Mouse (Mus musculus): Measurements from ENCODE around the gene Gm37240. TPM values are rescaled to one million over a fixed set of nuclear protein-coding genes. Genes with fewer than 3 reads are reported as not detected.

Gene Gm37240
- polyA plus RNA-seq, 1 experiment from 2014 or later, result 14.9 TPM

DNA sequence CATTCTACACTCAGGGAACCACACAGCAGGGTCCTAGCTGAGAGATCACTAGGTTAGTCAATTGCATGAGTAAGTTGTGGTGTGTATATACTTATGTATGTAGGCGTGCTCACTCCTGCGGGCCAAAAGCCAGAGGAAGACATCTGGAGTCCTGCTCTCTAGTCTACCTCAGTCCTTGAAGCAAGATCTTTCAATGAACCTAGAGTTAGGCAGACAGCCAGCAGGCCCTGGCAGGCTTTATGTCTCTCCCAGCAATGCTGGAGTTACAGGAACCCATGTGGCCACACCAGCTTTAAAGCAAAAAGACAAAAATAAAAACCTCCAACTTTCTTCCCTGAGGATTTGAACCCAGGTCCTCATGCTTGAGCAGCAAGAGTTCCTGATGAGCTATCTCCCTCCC is 586.0 kb downstream of the Gm37240 start:
- no peak overlapping the region for H3K4me3 ChIP-seq
- H3K9ac ChIP-seq, result no peak overlapping the region
- H3K4me1 ChIP-seq, result no peaks in the 10 kb centered on the region; the same call in 1 of the 2 replicates
- no peaks in the 10 kb centered on the region for H3K9me3 ChIP-seq
- H3K27me3 ChIP-seq, result no peaks in the 10 kb centered on the region
- no peaks in the 10 kb centered on the region for H3K36me3 ChIP-seq
- WGBS, result 68% methylated on average over 2 of the region's 2 CpGs
- no peak overlapping the region for H3K27ac ChIP-seq
- ATAC-seq (ENCODE audit: insufficient number of reproducible peaks, low FRiP score, low TSS enrichment, low read depth), result no peak
- no peak overlapping the region for H3K4me2 ChIP-seq

GRCm38 (mm10) chr3:85299649-85300550 is 587.4 kb downstream of the Gm37240 start:
- WGBS, result 76% methylated on average over 18 of the region's 18 CpGs
- 0 out of 2 replicates have a peak overlapping the region, but pooled peaks have one; percentile 50 for H3K27ac ChIP-seq

DNA sequence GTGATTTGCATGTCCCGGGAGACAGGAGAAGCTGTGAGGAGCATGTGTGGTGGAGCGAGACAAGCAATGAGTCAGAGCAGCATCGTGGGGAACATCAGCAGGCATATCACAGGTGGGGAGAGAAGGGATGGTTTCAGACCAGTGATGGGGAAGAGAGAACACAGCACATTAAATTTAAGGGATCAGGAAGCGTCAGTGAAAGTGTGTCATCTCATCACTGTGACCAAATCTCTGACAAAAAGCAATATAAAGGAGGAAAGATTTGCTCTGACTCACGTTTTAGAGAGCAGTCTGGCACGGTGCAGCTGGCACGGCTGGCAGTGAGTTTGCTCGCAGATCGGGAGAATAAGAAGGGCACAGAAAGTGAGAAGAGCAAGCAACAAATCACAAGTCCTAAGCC is 592.1 kb downstream of the Gm37240 start:
- Histone ChIP-seq H3K36me3 (no peaks in the 10 kb centered on the region), H3K4me2 (no peak overlapping the region), H3K4me3 (no peak overlapping the region), H3K4me1 (no peaks in the 10 kb centered on the region), H3K27ac (no peak overlapping the region), H3K27me3 (no peaks in the 10 kb centered on the region), H3K9ac (no peak overlapping the region), H3K9me3 (no peaks in the 10 kb centered on the region)
- no peak for ATAC-seq (ENCODE audit: insufficient number of reproducible peaks, low FRiP score, low TSS enrichment, low read depth)
- WGBS, result 85% methylated on average over 9 of the region's 9 CpGs

More at GRCm38 (mm10) chr3:85299649-85300550, 587.4 kb downstream of the Gm37240 start:
- H3K4me1 ChIP-seq, result no peaks in the 10 kb centered on the region; the same call in 1 of the 2 replicates
- H3K9me3 ChIP-seq, result no peaks in the 10 kb centered on the region
- H3K36me3 ChIP-seq, result no peaks in the 10 kb centered on the region
- no peaks in the 10 kb centered on the region for H3K27me3 ChIP-seq
- no peak overlapping the region for H3K4me2 ChIP-seq
- H3K4me3 ChIP-seq, result no peak overlapping the region
- H3K9ac ChIP-seq, result no peak overlapping the region
- ATAC-seq (ENCODE audit: insufficient number of reproducible peaks, low FRiP score, low TSS enrichment, low read depth), result 0 out of 2 replicates have a peak, but pooled peaks have one; percentile 24

DNA sequence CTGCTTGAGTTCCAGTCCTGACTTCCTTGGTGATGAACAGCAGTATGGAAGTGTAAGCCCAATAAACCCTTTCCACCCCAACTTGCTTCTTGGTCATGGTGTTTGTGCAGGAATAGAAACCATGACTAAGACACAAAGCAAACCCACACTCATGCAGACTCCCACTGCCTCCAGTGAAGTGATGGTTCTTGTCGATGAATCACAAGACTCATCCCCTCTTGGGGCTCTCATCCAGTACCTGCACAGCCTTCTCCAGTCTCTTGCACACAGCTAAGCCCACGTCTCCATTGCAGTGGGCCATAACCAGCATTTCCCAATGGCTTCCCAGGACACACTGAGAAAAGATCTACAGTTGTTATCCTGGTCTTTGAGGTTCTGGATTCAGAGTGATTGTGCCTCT is 599.7 kb downstream of the Gm37240 start:
- Histone ChIP-seq H3K4me3 (no peak overlapping the region), H3K27me3 (no peaks in the 10 kb centered on the region), H3K4me2 (no peak overlapping the region), H3K9ac (no peak overlapping the region), H3K4me1 (no peaks in the 10 kb centered on the region), H3K9me3 (no peaks in the 10 kb centered on the region), H3K27ac (no peak overlapping the region), H3K36me3 (no peaks in the 10 kb centered on the region)
- no peak for ATAC-seq (ENCODE audit: insufficient number of reproducible peaks, low FRiP score, low TSS enrichment, low read depth)
- 56% methylated on average over 2 of the region's 2 CpGs for WGBS

DNA sequence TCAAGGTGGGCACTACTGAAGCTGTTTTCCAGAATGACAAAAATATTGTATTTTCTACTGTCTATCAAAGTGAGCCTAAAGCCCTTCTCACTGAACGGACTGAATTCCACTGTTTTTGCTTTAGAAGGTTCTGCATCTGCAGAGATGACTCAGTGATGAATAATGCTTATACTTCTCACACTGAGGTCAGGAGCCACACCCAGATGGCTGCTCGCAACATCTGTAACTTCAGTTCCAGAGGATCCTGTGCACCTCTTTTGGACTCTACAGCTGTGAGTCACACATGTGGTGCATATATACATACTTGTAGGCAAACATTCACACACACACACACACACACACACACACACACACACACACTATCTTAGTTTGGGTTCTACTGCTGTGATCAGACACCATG is 602.8 kb downstream of the Gm37240 start:
- H3K9me3 ChIP-seq, result no peaks in the 10 kb centered on the region
- no peak for ATAC-seq (ENCODE audit: insufficient number of reproducible peaks, low FRiP score, low TSS enrichment, low read depth)
- no peak overlapping the region for H3K4me3 ChIP-seq
- H3K27me3 ChIP-seq, result no peaks in the 10 kb centered on the region
- no peak overlapping the region for H3K9ac ChIP-seq
- 56% methylated on average over 2 of the region's 2 CpGs for WGBS
- H3K4me1 ChIP-seq, result no peaks in the 10 kb centered on the region
- no peak overlapping the region for H3K4me2 ChIP-seq
- H3K36me3 ChIP-seq, result no peaks in the 10 kb centered on the region
- no peak overlapping the region for H3K27ac ChIP-seq

- H3K9me3 ChIP-seq, result no peaks in the 10 kb centered on the region
- WGBS, result 85% methylated on average over 5 of the region's 5 CpGs
- no peak for ATAC-seq (ENCODE audit: insufficient number of reproducible peaks, low FRiP score, low TSS enrichment, low read depth)
- no peaks in the 10 kb centered on the region for H3K36me3 ChIP-seq
- H3K4me3 ChIP-seq, result no peak overlapping the region
- no peaks in the 10 kb centered on the region for H3K4me1 ChIP-seq
- H3K27ac ChIP-seq, result no peak overlapping the region
- H3K4me2 ChIP-seq, result no peak overlapping the region
- H3K9ac ChIP-seq, result no peak overlapping the region
- no peaks in the 10 kb centered on the region for H3K27me3 ChIP-seq
Measured at GRCm38 (mm10) chr3:85282816-85283215, 604.5 kb downstream of the Gm37240 start.

GRCm38 (mm10) chr3:85275075-85275474 is 612.2 kb downstream of the Gm37240 start:
- Histone ChIP-seq H3K27ac (no peak overlapping the region), H3K27me3 (no peaks in the 10 kb centered on the region), H3K9me3 (no peaks in the 10 kb centered on the region), H3K4me3 (no peak overlapping the region), H3K4me1 (peaks cover 9% of the 10 kb centered on the region), H3K4me2 (no peak overlapping the region), H3K36me3 (no peaks in the 10 kb centered on the region), H3K9ac (no peak overlapping the region)
- WGBS, result 41% methylated on average over 10 of the region's 10 CpGs
- peak; percentile 67 for ATAC-seq (ENCODE audit: insufficient number of reproducible peaks, low FRiP score, low TSS enrichment, low read depth)

DNA sequence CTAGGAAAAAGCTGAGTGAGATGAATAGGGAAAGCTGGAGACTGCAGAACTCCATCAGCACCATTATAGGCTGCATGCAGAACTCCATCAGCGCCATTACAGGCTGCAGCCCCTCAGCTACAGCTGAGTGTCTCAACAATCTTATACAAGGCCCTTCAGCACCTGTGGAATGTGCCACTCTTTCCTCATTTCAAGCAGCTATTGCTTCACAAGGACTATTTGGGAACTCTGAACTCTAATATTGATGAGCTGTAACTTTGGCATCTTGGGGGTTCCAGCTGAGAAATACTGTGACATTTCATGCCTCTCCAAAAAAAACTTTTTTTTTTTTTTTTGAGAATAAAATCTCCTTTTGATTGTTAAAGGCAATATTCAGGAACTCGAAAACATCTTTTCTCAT is 615.8 kb downstream of the Gm37240 start:
- ATAC-seq (ENCODE audit: insufficient number of reproducible peaks, low FRiP score, low TSS enrichment, low read depth), result no peak
- Histone ChIP-seq H3K27ac (no peak overlapping the region), H3K4me1 (peaks cover 9% of the 10 kb centered on the region), H3K27me3 (no peaks in the 10 kb centered on the region), H3K9me3 (no peaks in the 10 kb centered on the region), H3K4me2 (no peak overlapping the region), H3K9ac (no peak overlapping the region), H3K36me3 (no peaks in the 10 kb centered on the region), H3K4me3 (no peak overlapping the region)
- WGBS, result 83% methylated on average over 2 of the region's 2 CpGs

DNA sequence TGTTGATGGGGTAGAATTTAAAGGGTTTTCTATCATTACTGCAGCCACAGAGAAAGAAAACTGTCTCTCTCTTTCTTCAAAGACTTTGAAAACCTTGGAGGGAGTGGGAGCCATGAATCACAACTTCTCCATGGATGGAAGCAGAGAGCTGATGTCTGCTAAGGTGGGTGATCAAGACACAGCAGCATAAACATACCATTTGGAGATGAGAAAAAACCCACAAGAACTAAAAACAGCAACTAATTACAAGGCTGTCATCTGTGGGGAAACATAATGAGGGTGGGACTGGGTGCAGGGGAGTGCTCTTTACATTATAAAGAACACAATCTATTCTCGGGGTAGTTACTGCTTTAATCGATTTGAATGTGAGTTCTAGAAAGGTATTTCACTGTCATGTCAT is 622.4 kb downstream of the Gm37240 start:
- ATAC-seq (ENCODE audit: insufficient number of reproducible peaks, low FRiP score, low TSS enrichment, low read depth), result no peak
- Histone ChIP-seq H3K4me1 (no peaks in the 10 kb centered on the region), H3K9me3 (no peaks in the 10 kb centered on the region), H3K27ac (no peak overlapping the region), H3K4me3 (no peak overlapping the region), H3K36me3 (no peaks in the 10 kb centered on the region), H3K4me2 (no peak overlapping the region), H3K27me3 (no peaks in the 10 kb centered on the region), H3K9ac (no peak overlapping the region)
- WGBS, result 65% methylated on average over 2 of the region's 2 CpGs

- H3K27ac ChIP-seq, result no peak overlapping the region
- H3K36me3 ChIP-seq, result no peaks in the 10 kb centered on the region
- H3K4me2 ChIP-seq, result no peak overlapping the region
- H3K9me3 ChIP-seq, result no peaks in the 10 kb centered on the region
- WGBS, result 76% methylated on average over 6 of the region's 6 CpGs
- no peak for ATAC-seq (ENCODE audit: insufficient number of reproducible peaks, low FRiP score, low TSS enrichment, low read depth)
- no peak overlapping the region for H3K9ac ChIP-seq
- no peaks in the 10 kb centered on the region for H3K27me3 ChIP-seq
- H3K4me1 ChIP-seq, result no peaks in the 10 kb centered on the region
- no peak overlapping the region for H3K4me3 ChIP-seq
Measured at GRCm38 (mm10) chr3:85264546-85264945, 622.8 kb downstream of the Gm37240 start.

- Histone ChIP-seq H3K4me1 (no peaks in the 10 kb centered on the region), H3K9ac (no peak overlapping the region), H3K4me2 (no peak overlapping the region), H3K9me3 (no peaks in the 10 kb centered on the region), H3K27ac (no peak overlapping the region), H3K4me3 (no peak overlapping the region), H3K27me3 (no peaks in the 10 kb centered on the region), H3K36me3 (no peaks in the 10 kb centered on the region)
- no peak for ATAC-seq (ENCODE audit: insufficient number of reproducible peaks, low FRiP score, low TSS enrichment, low read depth)
- whole genome bisulfite sequencing, result 87% methylated on average over 5 of the region's 5 CpGs
Measured at GRCm38 (mm10) chr3:85254526-85254925, 632.8 kb downstream of the Gm37240 start.

DNA sequence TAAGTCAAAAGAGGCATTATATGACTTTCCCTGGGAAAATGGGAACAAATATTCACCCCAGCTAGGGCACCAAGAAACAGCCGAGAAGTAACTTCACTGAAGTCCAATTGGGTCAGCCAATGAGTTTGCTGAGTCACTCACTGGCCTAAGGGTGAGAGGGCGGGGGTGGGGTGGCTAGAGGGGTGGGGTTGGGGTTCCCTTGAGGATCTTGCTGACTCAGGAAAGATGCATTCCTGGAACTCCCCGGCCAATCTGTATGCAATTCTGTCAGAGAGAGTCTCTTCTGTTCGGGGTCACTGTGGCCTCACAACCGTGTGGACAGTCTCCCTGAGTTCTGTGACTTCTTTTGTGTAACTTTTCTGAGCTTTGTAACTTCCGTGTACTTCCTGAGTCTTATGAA is 635.7 kb downstream of the Gm37240 start:
- no peak for ATAC-seq (ENCODE audit: insufficient number of reproducible peaks, low FRiP score, low TSS enrichment, low read depth)
- WGBS, result 78% methylated on average over 6 of the region's 6 CpGs

More for the DNA sequence above, 635.7 kb downstream of the Gm37240 start:
- H3K27me3 ChIP-seq, result no peaks in the 10 kb centered on the region
- H3K27ac ChIP-seq, result no peak overlapping the region
- H3K4me1 ChIP-seq, result no peaks in the 10 kb centered on the region
- no peak overlapping the region for H3K4me3 ChIP-seq
- H3K36me3 ChIP-seq, result no peaks in the 10 kb centered on the region
- no peak overlapping the region for H3K9ac ChIP-seq
- H3K9me3 ChIP-seq, result no peaks in the 10 kb centered on the region
- H3K4me2 ChIP-seq, result no peak overlapping the region

All from limb, embryonic 15.5 days (tissue).